Mouse (Mus musculus): ENCODE results near the gene Rrp12.

Gene Rrp12

GRCm38 (mm10) chr19:41829381-41830105 lies 66.4 kb downstream of the Rrp12 start, which contains the start of gene Frat1:
Gene Frat1, plus strand, starts transcription at chr19:41829970.
- DNase-seq (ENCODE audit: low read depth, low spot score), result peak; percentile 78

- DNase-seq (ENCODE audit: low read depth, low spot score), result no peak
These were observed 67.0 kb downstream of the Rrp12 start for GRCm38 (mm10) chr19:41828941-41829340.

GRCm38 (mm10) chr19:41826529-41826928 lies 69.4 kb downstream of the Rrp12 start:
- DNase-seq (ENCODE audit: low read depth, low spot score), result no peak

GRCm38 (mm10) chr19:41824950-41825349 lies 71.0 kb downstream of the Rrp12 start:
- DNase-seq (ENCODE audit: low read depth, low spot score), result no peak

- DNase-seq (ENCODE audit: low read depth, low spot score), result no peak
These were observed 73.4 kb downstream of the Rrp12 start for GRCm38 (mm10) chr19:41822589-41822988.

GRCm38 (mm10) chr19:41821436-41821835 lies 74.5 kb downstream of the Rrp12 start:
- DNase-seq (ENCODE audit: low read depth, low spot score), result no peak

GRCm38 (mm10) chr19:41818749-41819148 lies 77.2 kb downstream of the Rrp12 start:
- DNase-seq (ENCODE audit: low read depth, low spot score), result no peak

GRCm38 (mm10) chr19:41817325-41817724 lies 78.6 kb downstream of the Rrp12 start:
- no peak for DNase-seq (ENCODE audit: low read depth, low spot score)

GRCm38 (mm10) chr19:41816915-41817314 lies 79.1 kb downstream of the Rrp12 start:
- DNase-seq (ENCODE audit: low read depth, low spot score), result no peak

- no peak for DNase-seq (ENCODE audit: low read depth, low spot score)
These were observed 79.6 kb downstream of the Rrp12 start for GRCm38 (mm10) chr19:41816410-41816809.

- no peak for DNase-seq (ENCODE audit: low read depth, low spot score)
These were observed 82.6 kb downstream of the Rrp12 start for GRCm38 (mm10) chr19:41813374-41813773.

Data from c-Kit-negative CD71-positive TER-119-positive erythroid progenitor cells, embryonic 14.5 days (primary cell).